Mouse (Mus musculus) heart, embryonic 12.5 days (tissue): ENCODE measurements at regions not wholly inside any gene's neighbourhood (a gene's known extent, or its start where the extent isn't known, plus 50 kb on each side); places are given as distances from the start of the nearest gene placed in this dataset.

Experiments
- ATAC-seq: fragments of 200-750 bp; cut with Nextera tagmentation; 2 replicates; pipeline ENCODE4 v1.8.0; 2017; ENCODE audit warnings: moderate TSS enrichment, moderate library complexity; ENCODE audit not compliant: insufficient number of reproducible peaks, low FRiP score
- H3K27ac ChIP-seq: fragments of 300-500 bp; sonication (generic); 2 replicates; pipeline ENCODE4 v1.5.1; 2016; ENCODE audit warnings: mild to moderate bottlenecking, moderate library complexity; ENCODE audit not compliant: poor library complexity, severe bottlenecking
- H3K27me3 ChIP-seq: fragments of 300-500 bp; sonication (generic); replicated peaks from 2 replicates; pipeline ENCODE4 v1.6.1; 2016; ENCODE audit warnings: mild to moderate bottlenecking, moderate library complexity
- H3K36me3 ChIP-seq: fragments of 300-500 bp; sonication (generic); 2 replicates; pipeline ENCODE4 v1.6.1; 2016; ENCODE audit warnings: mild to moderate bottlenecking, moderate library complexity
- H3K4me1 ChIP-seq: fragments of 300-500 bp; sonication (generic); replicated peaks from 2 replicates; pipeline ENCODE4 v1.6.1; 2016; ENCODE audit warnings: mild to moderate bottlenecking
- H3K4me2 ChIP-seq: fragments of 300-500 bp; sonication (generic); 2 replicates; pipeline ENCODE4 v1.6.1; 2016; ENCODE audit warnings: mild to moderate bottlenecking, moderate library complexity
- H3K4me3 ChIP-seq: fragments of 300-500 bp; sonication (generic); 2 replicates; pipeline ENCODE4 v1.5.1; 2016; ENCODE audit warnings: mild to moderate bottlenecking
- H3K9ac ChIP-seq: fragments of 300-500 bp; sonication (generic); 2 replicates; pipeline ENCODE4 v1.6.1; 2016; ENCODE audit warnings: mild to moderate bottlenecking, moderate library complexity
- H3K9me3 ChIP-seq: fragments of 300-500 bp; sonication (generic); replicated peaks from 2 replicates; pipeline ENCODE4 v1.6.1; 2016; ENCODE audit warnings: mild to moderate bottlenecking, moderate library complexity
- WGBS: fragments of 180-500 bp; shearing (Covaris S2); methylation state at CpG from one replicate; pipeline ENCODE4 v1.1.7; 2016; 5-methylcytosine and 5-hydroxymethylcytosine counted together

GRCm38 (mm10) chr14:46610926-46611325 is 149.4 kb upstream of the Cdkn3 start:
- no peak overlapping the region for H3K27ac ChIP-seq
- 88% methylated on average over 5 of the region's 5 CpGs for WGBS
- no peak for ATAC-seq

GRCm38 (mm10) chr14:46610226-46610855 is 150.0 kb upstream of the Cdkn3 start:
- WGBS = 72% methylated on average over 9 of the region's 9 CpGs
- H3K4me3 ChIP-seq = no peak overlapping the region
- peaks cover 29% of the 10 kb centered on the region for H3K4me1 ChIP-seq
- H3K9me3 ChIP-seq = peaks cover 6% of the 10 kb centered on the region
- H3K36me3 ChIP-seq = no peaks in the 10 kb centered on the region
- ATAC-seq = no peak
- no peak overlapping the region for H3K27ac ChIP-seq
- H3K9ac ChIP-seq = no peak overlapping the region
- H3K27me3 ChIP-seq = no peaks in the 10 kb centered on the region
- H3K4me2 ChIP-seq = no peak overlapping the region

More at GRCm38 (mm10) chr14:46610926-46611325, 149.4 kb upstream of the Cdkn3 start:
- Histone ChIP-seq H3K9ac (no peak overlapping the region), H3K4me2 (no peak overlapping the region), H3K9me3 (peaks cover 6% of the 10 kb centered on the region), H3K4me3 (no peak overlapping the region), H3K27me3 (no peaks in the 10 kb centered on the region), H3K36me3 (no peaks in the 10 kb centered on the region), H3K4me1 (peaks cover 27% of the 10 kb centered on the region)

- no peak for ATAC-seq
- Histone ChIP-seq H3K27me3 (no peaks in the 10 kb centered on the region), H3K36me3 (no peaks in the 10 kb centered on the region), H3K27ac (no peak overlapping the region), H3K9ac (no peak overlapping the region), H3K4me1 (peaks cover 15% of the 10 kb centered on the region), H3K4me3 (no peak overlapping the region), H3K9me3 (peaks cover 6% of the 10 kb centered on the region), H3K4me2 (no peak overlapping the region)
- WGBS = 84% methylated on average over 3 of the region's 3 CpGs
Measured at GRCm38 (mm10) chr14:46606694-46607093, 153.6 kb upstream of the Cdkn3 start.

GRCm38 (mm10) chr14:46606037-46606436 is 154.3 kb upstream of the Cdkn3 start:
- Histone ChIP-seq H3K27me3 (no peaks in the 10 kb centered on the region), H3K9ac (no peak overlapping the region), H3K27ac (no peak overlapping the region), H3K4me3 (no peak overlapping the region), H3K4me1 (peaks cover 15% of the 10 kb centered on the region), H3K4me2 (no peak overlapping the region), H3K9me3 (peaks cover 6% of the 10 kb centered on the region), H3K36me3 (no peaks in the 10 kb centered on the region)
- 79% methylated on average over 9 of the region's 9 CpGs for WGBS
- no peak for ATAC-seq

DNA sequence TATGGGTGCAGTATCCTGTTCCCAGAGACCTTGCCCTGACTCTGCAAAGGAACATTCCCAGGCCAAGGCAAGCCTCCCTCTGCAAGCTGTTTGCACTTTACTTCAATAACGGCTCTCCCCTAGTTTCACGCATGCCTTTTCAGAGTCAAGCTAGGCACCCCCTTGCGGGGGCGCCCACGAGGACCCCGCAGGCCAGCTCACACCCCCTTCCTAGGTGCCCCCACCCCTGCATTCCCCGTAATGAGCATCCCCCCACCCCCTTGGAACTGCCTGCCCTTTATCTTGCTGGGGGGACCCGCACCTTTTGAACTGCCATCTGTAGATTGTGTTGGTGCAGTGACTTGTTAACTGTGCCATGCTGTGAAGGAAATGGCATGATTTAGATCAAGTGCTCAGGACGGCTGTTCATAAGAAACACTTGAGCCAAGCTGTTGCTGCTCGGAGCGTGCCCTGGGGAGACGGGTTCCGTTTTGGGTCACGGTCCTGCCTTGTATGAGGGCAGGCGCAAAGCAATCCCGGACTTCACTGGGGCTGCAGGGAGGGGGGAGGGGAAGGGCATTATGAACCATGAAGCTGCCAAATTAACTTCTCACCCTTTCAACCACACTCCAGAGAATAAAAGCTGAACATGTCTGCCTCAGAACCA is 155.3 kb upstream of the Cdkn3 start:
- Histone ChIP-seq H3K36me3 (no peaks in the 10 kb centered on the region), H3K4me1 (peaks cover 10% of the 10 kb centered on the region), H3K4me2 (peak overlapping the region; percentile 63), H3K27ac (no peak overlapping the region), H3K4me3 (0 out of 2 replicates have a peak overlapping the region, but pooled peaks have one; percentile 23), H3K9me3 (peaks cover 6% of the 10 kb centered on the region), H3K9ac (0 out of 2 replicates have a peak overlapping the region, but pooled peaks have one; percentile 22), H3K27me3 (no peaks in the 10 kb centered on the region)
- 8% methylated on average over 16 of the region's 16 CpGs for WGBS
- no peak for ATAC-seq

DNA sequence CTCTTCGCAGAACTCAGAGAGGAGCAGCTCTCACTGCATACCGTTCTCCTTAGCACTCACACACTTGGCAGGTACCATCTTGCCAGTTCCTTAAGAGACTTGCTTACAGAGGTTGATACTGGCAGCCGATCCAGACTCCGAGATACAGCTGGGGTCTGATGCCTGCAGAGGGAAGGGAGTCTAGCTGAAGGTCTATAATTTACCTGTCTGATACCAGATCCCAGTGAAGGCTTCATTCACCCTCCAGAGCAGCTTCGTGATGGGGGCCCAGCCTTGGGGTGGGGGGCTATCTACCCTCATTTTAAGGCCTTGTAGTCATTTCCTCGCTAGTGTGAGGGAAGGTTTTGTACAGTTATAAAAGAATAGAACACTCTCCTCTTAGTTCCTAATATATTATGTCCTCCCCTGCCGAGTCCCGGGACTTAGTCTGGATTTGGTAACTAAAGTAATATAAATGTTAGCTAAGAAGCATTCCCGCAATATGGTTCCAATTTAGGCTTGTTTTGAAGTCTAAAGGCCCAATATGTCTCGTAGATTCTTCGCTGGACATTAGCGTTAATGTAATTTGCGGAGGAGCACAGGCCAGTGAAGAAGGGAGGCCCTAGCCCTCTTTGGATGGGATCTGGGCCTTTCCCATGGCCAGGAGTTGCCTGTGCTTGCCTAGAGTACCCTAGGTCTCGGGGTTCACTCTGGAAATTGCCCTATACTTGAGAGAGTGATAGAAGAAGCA is 156.0 kb upstream of the Cdkn3 start:
- Histone ChIP-seq H3K27me3 (no peaks in the 10 kb centered on the region), H3K9ac (no peak overlapping the region), H3K9me3 (peaks cover 6% of the 10 kb centered on the region), H3K4me1 (peaks cover 10% of the 10 kb centered on the region), H3K4me2 (no peak overlapping the region), H3K4me3 (no peak overlapping the region), H3K36me3 (no peaks in the 10 kb centered on the region), H3K27ac (no peak overlapping the region)
- no peak for ATAC-seq
- WGBS = 79% methylated on average over 14 of the region's 14 CpGs

GRCm38 (mm10) chr14:46596696-46597359 is 163.5 kb upstream of the Cdkn3 start:
- Histone ChIP-seq H3K4me1 (no peaks in the 10 kb centered on the region), H3K36me3 (no peaks in the 10 kb centered on the region), H3K27ac (no peak overlapping the region), H3K9me3 (0 out of 2 replicates have a peak, but pooled peaks cover 2% of the 10 kb centered on the region), H3K27me3 (no peaks in the 10 kb centered on the region), H3K4me2 (no peak overlapping the region), H3K9ac (no peak overlapping the region), H3K4me3 (no peak overlapping the region)
- ATAC-seq = peak; percentile 82
- WGBS = 58% methylated on average over 7 of the region's 7 CpGs

- WGBS = 68% methylated on average over 3 of the region's 3 CpGs
- no peak overlapping the region for H3K4me2 ChIP-seq
- no peaks in the 10 kb centered on the region for H3K36me3 ChIP-seq
- no peaks in the 10 kb centered on the region for H3K27me3 ChIP-seq
- H3K9me3 ChIP-seq = 0 out of 2 replicates have a peak, but pooled peaks cover 2% of the 10 kb centered on the region
- ATAC-seq = no peak
- no peaks in the 10 kb centered on the region for H3K4me1 ChIP-seq
- H3K27ac ChIP-seq = no peak overlapping the region
- H3K4me3 ChIP-seq = no peak overlapping the region
- H3K9ac ChIP-seq = no peak overlapping the region
Measured at GRCm38 (mm10) chr14:46594151-46594550, 166.2 kb upstream of the Cdkn3 start.

DNA sequence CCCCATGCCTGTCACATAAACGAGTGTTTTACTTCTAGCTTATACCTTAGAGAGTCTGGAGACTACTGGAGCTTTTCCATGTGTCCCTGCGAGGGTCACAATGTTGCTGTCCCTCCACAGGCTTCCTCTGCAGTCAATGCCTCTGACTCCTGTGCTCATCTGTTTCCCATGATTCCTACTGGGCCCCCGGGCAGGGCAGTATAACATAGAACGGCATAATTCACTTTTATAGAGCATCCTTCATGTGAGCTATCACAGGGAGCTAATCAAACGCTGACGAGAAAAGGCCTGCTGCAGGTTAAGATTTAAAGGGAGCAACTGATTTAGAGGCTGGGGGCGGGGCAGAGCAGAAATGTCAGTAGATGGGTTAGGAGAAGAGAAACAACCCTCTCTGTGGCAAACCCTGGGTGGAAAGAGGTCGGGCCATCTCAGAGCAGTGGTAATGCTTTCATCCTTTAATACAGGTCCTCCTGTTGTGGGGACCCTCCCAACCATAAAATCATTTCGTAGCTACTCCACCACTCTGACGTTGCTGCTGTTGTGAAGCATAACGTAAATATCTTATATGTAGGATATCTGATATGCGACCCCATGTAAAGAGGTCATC is 168.5 kb upstream of the Cdkn3 start:
- H3K9me3 ChIP-seq = no peaks in the 10 kb centered on the region
- H3K9ac ChIP-seq = no peak overlapping the region
- no peaks in the 10 kb centered on the region for H3K36me3 ChIP-seq
- H3K4me2 ChIP-seq = no peak overlapping the region
- H3K4me3 ChIP-seq = no peak overlapping the region
- ATAC-seq = no peak
- H3K27ac ChIP-seq = no peak overlapping the region
- H3K4me1 ChIP-seq = no peaks in the 10 kb centered on the region
- 77% methylated on average over 12 of the region's 12 CpGs for WGBS
- no peaks in the 10 kb centered on the region for H3K27me3 ChIP-seq

DNA sequence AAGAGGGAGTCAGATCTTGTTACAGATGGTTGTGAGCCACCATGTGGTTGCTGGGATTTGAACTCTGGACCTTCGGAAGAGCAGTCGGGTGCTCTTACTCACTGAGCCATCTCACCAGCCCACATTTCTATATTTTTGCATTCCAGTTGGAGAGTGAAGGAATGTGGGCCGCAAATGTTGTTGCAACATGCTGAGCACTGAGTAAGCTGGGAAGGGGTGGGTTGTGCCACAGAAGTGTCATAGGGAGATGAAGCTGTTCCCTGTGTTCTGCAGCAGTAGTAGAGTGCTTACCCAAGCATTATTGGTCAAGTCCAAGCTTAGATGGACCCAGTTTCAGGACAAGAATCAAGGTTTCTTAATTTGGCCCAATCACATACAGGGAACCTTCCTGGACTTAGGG is 169.1 kb upstream of the Cdkn3 start:
- Histone ChIP-seq H3K4me2 (no peak overlapping the region), H3K27me3 (no peaks in the 10 kb centered on the region), H3K27ac (no peak overlapping the region), H3K36me3 (no peaks in the 10 kb centered on the region), H3K4me1 (no peaks in the 10 kb centered on the region; the same call in 1 of the 2 replicates), H3K9me3 (no peaks in the 10 kb centered on the region), H3K4me3 (no peak overlapping the region), H3K9ac (no peak overlapping the region)
- no peak for ATAC-seq
- 93% methylated on average over 3 of the region's 3 CpGs for WGBS
